Mouse (Mus musculus) heart, postnatal 0 days (tissue): ENCODE results near the gene Atg7. TPM values are rescaled to one million over a fixed set of nuclear protein-coding genes. Genes with fewer than 3 reads are reported as not detected.

Experiments
- ATAC-seq: fragments of 200-750 bp; cut with Nextera tagmentation; 2 replicates; pipeline ENCODE4 v1.8.0; 2017; ENCODE audit warnings: low read depth, moderate number of reproducible peaks, moderate library complexity; ENCODE audit not compliant: insufficient read depth
- DNase-seq: peaks from one replicate; pipeline ENCODE4 v3.0.0-alpha.2; 2016; ENCODE audit warnings: low spot score
- H3K27ac ChIP-seq: fragments of 300-500 bp; sonication (generic); 2 replicates; pipeline ENCODE4 v1.5.1; 2014; ENCODE audit warnings: low read depth, mild to moderate bottlenecking
- H3K27me3 ChIP-seq: fragments of 300-500 bp; sonication (generic); 2 replicates; pipeline ENCODE4 v1.6.1; 2014; ENCODE audit warnings: low read length, mixed read lengths; ENCODE audit not compliant: control insufficient read depth, insufficient read depth
- H3K36me3 ChIP-seq: fragments of 300-500 bp; sonication (generic); replicated peaks from 2 replicates; pipeline ENCODE4 v1.6.1; 2014; ENCODE audit warnings: low read length, mixed read lengths; ENCODE audit not compliant: control insufficient read depth, insufficient read depth
- H3K4me1 ChIP-seq: fragments of 300-500 bp; sonication (generic); 2 replicates; pipeline ENCODE4 v1.6.1; 2014; ENCODE audit warnings: antibody characterized with exemption; ENCODE audit not compliant: control insufficient read depth, insufficient read depth
- H3K4me2 ChIP-seq: fragments of 300-500 bp; sonication (generic); 2 replicates; pipeline ENCODE4 v1.6.1; 2014; ENCODE audit warnings: low read depth, mild to moderate bottlenecking, low read length, moderate library complexity
- H3K4me3 ChIP-seq: fragments of 300-500 bp; sonication (generic); 2 replicates; pipeline ENCODE4 v1.5.1; 2014; ENCODE audit warnings: low read depth, low read length
- H3K9ac ChIP-seq: fragments of 300-500 bp; sonication (generic); replicated peaks from 2 replicates; pipeline ENCODE4 v1.6.1; 2014; ENCODE audit warnings: low read depth, low read length, mixed read lengths
- H3K9me3 ChIP-seq: fragments of 300-500 bp; sonication (generic); replicated peaks from 2 replicates; pipeline ENCODE4 v1.6.1; 2016; ENCODE audit warnings: low read length; ENCODE audit not compliant: control insufficient read depth
- CTCF ChIP-seq: IDR thresholded peaks from 2 replicates; pipeline ENCODE4 v1.5.1; 2016; ENCODE audit warnings: antibody characterized with exemption, control low read depth, low read depth
- EP300 ChIP-seq: IDR thresholded peaks from 2 replicates; pipeline ENCODE4 v1.6.1; 2016; ENCODE audit warnings: antibody characterized with exemption, low read depth
- WGBS: fragments of 180-500 bp; shearing (Covaris S2); extraction: QIAGEN DNeasy Blood & Tissue Kit; methylation state at CpG from one replicate; pipeline ENCODE4 v1.1.7; 2014; 5-methylcytosine and 5-hydroxymethylcytosine counted together
- polyA plus RNA-seq: library from polyadenylated mRNA; unstranded; fragments of >200 nt; fragmentation: Nextera tagmentation; extraction: Ambion mirVana; gene quantifications from 2 replicates; pipeline ENCODE4 v1.2.1, GENCODE M21; 2015
- total RNA-seq: library from RNA; depleted of rRNA; stranded (reverse); fragments of >200 nt; gene quantifications from 2 replicates; pipeline ENCODE4 v1.2.3, GENCODE M21; 2014; ENCODE audit warnings: low replicate concordance

Gene Atg7
- total and polyA plus RNA-seq, 2 experiments from 2014 or later = 13.8 to 14.8 TPM

GRCm38 (mm10) chr6:114894548-114895106 lies 251.7 kb downstream of the Atg7 start:
- peak overlapping the region; percentile 49; the same call in 1 of the 2 replicates for H3K27ac ChIP-seq

GRCm38 (mm10) chr6:114895191-114895590 lies 252.3 kb downstream of the Atg7 start:
- Histone ChIP-seq H3K27ac (no peak overlapping the region), H3K4me2 (no peak overlapping the region), H3K9ac (no peak overlapping the region), H3K27me3 (no peaks in the 10 kb centered on the region), H3K4me1 (peaks cover 56% of the 10 kb centered on the region), H3K4me3 (no peak overlapping the region), H3K36me3 (peaks cover 3% of the 10 kb centered on the region; the same call in 1 of the 2 replicates), H3K9me3 (no peaks in the 10 kb centered on the region)
- no peak for TF ChIP-seq CTCF
- no peak for TF ChIP-seq EP300
- DNase-seq (no peak), ATAC-seq (no peak)
- WGBS = 90% methylated on average over 7 of the region's 7 CpGs

More at GRCm38 (mm10) chr6:114894548-114895106, 251.7 kb downstream of the Atg7 start:
- no peak for DNase-seq
- no peak overlapping the region for H3K4me2 ChIP-seq
- no peak overlapping the region for H3K9ac ChIP-seq
- WGBS = 56% methylated on average over 4 of the region's 4 CpGs
- H3K36me3 ChIP-seq = peaks cover 3% of the 10 kb centered on the region; the same call in 1 of the 2 replicates
- peaks cover 54% of the 10 kb centered on the region for H3K4me1 ChIP-seq
- no peaks in the 10 kb centered on the region for H3K27me3 ChIP-seq
- no peak for TF ChIP-seq EP300
- no peak for TF ChIP-seq CTCF
- H3K9me3 ChIP-seq = no peaks in the 10 kb centered on the region
- no peak overlapping the region for H3K4me3 ChIP-seq
- ATAC-seq = no peak

- peaks cover 54% of the 10 kb centered on the region for H3K4me1 ChIP-seq
- 31% methylated on average over 2 of the region's 2 CpGs for WGBS
- H3K4me2 ChIP-seq = no peak overlapping the region
- H3K36me3 ChIP-seq = peaks cover 3% of the 10 kb centered on the region; the same call in 1 of the 2 replicates
- no peak overlapping the region for H3K9ac ChIP-seq
- no peaks in the 10 kb centered on the region for H3K27me3 ChIP-seq
- TF ChIP-seq EP300 (no peak), CTCF (no peak)
- no peak overlapping the region for H3K4me3 ChIP-seq
- ATAC-seq (no peak), DNase-seq (no peak)
- H3K27ac ChIP-seq = no peak overlapping the region
- no peaks in the 10 kb centered on the region for H3K9me3 ChIP-seq
Measured at GRCm38 (mm10) chr6:114896281-114896680, 253.4 kb downstream of the Atg7 start.

- Histone ChIP-seq H3K9ac (no peak overlapping the region), H3K27ac (peak overlapping the region; percentile 9; the same call in 1 of the 2 replicates), H3K36me3 (peaks cover 3% of the 10 kb centered on the region; the same call in 1 of the 2 replicates), H3K9me3 (no peaks in the 10 kb centered on the region), H3K4me2 (no peak overlapping the region), H3K4me1 (peaks cover 52% of the 10 kb centered on the region), H3K4me3 (no peak overlapping the region), H3K27me3 (no peaks in the 10 kb centered on the region)
- no peak for ATAC-seq
- TF ChIP-seq EP300 (no peak), CTCF (no peak)
- DNase-seq = no peak
- 90% methylated on average over 4 of the region's 4 CpGs for WGBS
Measured at GRCm38 (mm10) chr6:114898949-114899348, 256.1 kb downstream of the Atg7 start.

- H3K4me2 ChIP-seq = peak overlapping the region; percentile 24
- DNase-seq (no peak), ATAC-seq (no peak)
- peak overlapping the region; percentile 46 for H3K27ac ChIP-seq
- H3K27me3 ChIP-seq = no peaks in the 10 kb centered on the region
- H3K4me1 ChIP-seq = peaks cover 50% of the 10 kb centered on the region
- no peak overlapping the region for H3K9ac ChIP-seq
- TF ChIP-seq CTCF (no peak), EP300 (no peak)
- WGBS = 46% methylated on average over 7 of the region's 7 CpGs
- H3K9me3 ChIP-seq = no peaks in the 10 kb centered on the region
- H3K4me3 ChIP-seq = no peak overlapping the region
- H3K36me3 ChIP-seq = peaks cover 3% of the 10 kb centered on the region; the same call in 1 of the 2 replicates
Measured at GRCm38 (mm10) chr6:114899652-114900051, 256.8 kb downstream of the Atg7 start.

- DNase-seq (no peak), ATAC-seq (no peak)
- 49% methylated on average over 10 of the region's 10 CpGs for WGBS
- Histone ChIP-seq H3K9ac (no peak overlapping the region), H3K4me1 (peaks cover 51% of the 10 kb centered on the region), H3K9me3 (no peaks in the 10 kb centered on the region), H3K36me3 (peaks cover 3% of the 10 kb centered on the region; the same call in 1 of the 2 replicates), H3K4me3 (no peak overlapping the region), H3K27ac (peak overlapping the region; percentile 46), H3K27me3 (no peaks in the 10 kb centered on the region), H3K4me2 (peak overlapping the region; percentile 24)
- TF ChIP-seq CTCF (no peak), EP300 (no peak)
Measured at GRCm38 (mm10) chr6:114900194-114900593, 257.3 kb downstream of the Atg7 start.
